Mouse (Mus musculus) cerebellum, adult 2 months (tissue): Measurements from ENCODE around the gene Psmd14.

Experiments
- CTCF ChIP-seq: fragments of 200-500 bp; IDR thresholded peaks from 2 replicates; pipeline ENCODE4 v1.5.1; 2011; ENCODE audit warnings: low read depth, mild to moderate bottlenecking, control low read depth, low read length, moderate library complexity, borderline replicate concordance; ENCODE audit not compliant: insufficient read depth
- POLR2A ChIP-seq: fragments of 200-500 bp; IDR thresholded peaks from 2 replicates; pipeline ENCODE4 v1.6.1; 2011; ENCODE audit warnings: low read length, control low read depth, borderline replicate concordance; ENCODE audit not compliant: insufficient read depth

GRCm38 (mm10) chr2:61764470-61765105 is 53.1 kb downstream of the Psmd14 start:
- TF ChIP-seq CTCF = no peak
- TF ChIP-seq POLR2A = no peak
